Mouse (Mus musculus): Measurements from ENCODE around the gene Fibcd1. TPM values are rescaled to one million over a fixed set of nuclear protein-coding genes. Genes with fewer than 3 reads are reported as not detected.
A peak's percentile ranks its signal among the peaks of the same experiment; 100 is the strongest.

The Fibcd1 gene
- polyA plus RNA-seq, 2 experiments, result 0.28 to 0.34 TPM

GRCm38 (mm10) chr2:31769631-31770111 lies 76.1 kb downstream of the Fibcd1 start:
- H3K27me3 ChIP-seq (ENCODE audit: control insufficient read depth, insufficient read depth, low read length), result no peaks in the 10 kb centered on the region
- H3K4me3 ChIP-seq (replicated peaks; ENCODE audit: low read length), result no peak overlapping the region
- H3K36me3 ChIP-seq (ENCODE audit: control insufficient read depth, insufficient read depth, low read length), result no peaks in the 10 kb centered on the region; the same call in 1 of the 2 replicates
- H3K9me3 ChIP-seq (ENCODE audit: control insufficient read depth, low read length), result no peaks in the 10 kb centered on the region
- no peak for TF ChIP-seq POLR2A (IDR thresholded peaks at IDR 0.05; ENCODE audit: borderline replicate concordance, extremely low read depth, insufficient read depth, insufficient read length)
- H3K9ac ChIP-seq (ENCODE audit: low read depth, low read length, severe bottlenecking), result no peak overlapping the region
- DNase-seq (ENCODE audit: low spot score) (peak; percentile 44), ATAC-seq (ENCODE audit: low FRiP score, low read depth) (peak; percentile 67)
- 10% methylated on average over 6 of the region's 6 CpGs for WGBS
- H3K4me2 ChIP-seq (replicated peaks; ENCODE audit: low read depth, low read length, severe bottlenecking), result peak overlapping the region; percentile 21; the same call in 1 of the 2 replicates
- H3K4me1 ChIP-seq (ENCODE audit: control insufficient read depth, insufficient read depth, low read length), result peaks cover 43% of the 10 kb centered on the region
- H3K27ac ChIP-seq (replicated peaks; ENCODE audit: low read depth, low read length), result peak overlapping the region; percentile 77

GRCm38 (mm10) chr2:31769115-31769514 lies 76.7 kb downstream of the Fibcd1 start:
- H3K4me3 ChIP-seq (replicated peaks; ENCODE audit: low read length), result no peak overlapping the region
- no peak overlapping the region for H3K9ac ChIP-seq (ENCODE audit: low read depth, low read length, severe bottlenecking)
- WGBS, result 37% methylated on average over 4 of the region's 4 CpGs
- H3K4me1 ChIP-seq (ENCODE audit: control insufficient read depth, insufficient read depth, low read length), result peaks cover 43% of the 10 kb centered on the region
- H3K27me3 ChIP-seq (ENCODE audit: control insufficient read depth, insufficient read depth, low read length), result no peaks in the 10 kb centered on the region
- peak overlapping the region; percentile 77 for H3K27ac ChIP-seq (replicated peaks; ENCODE audit: low read depth, low read length)
- DNase-seq (ENCODE audit: low spot score) (no peak), ATAC-seq (ENCODE audit: low FRiP score, low read depth) (peak; percentile 14; the same call in 1 of the 2 replicates)
- H3K36me3 ChIP-seq (ENCODE audit: control insufficient read depth, insufficient read depth, low read length), result no peaks in the 10 kb centered on the region; the same call in 1 of the 2 replicates
- peak overlapping the region; percentile 3; the same call in 1 of the 2 replicates for H3K4me2 ChIP-seq (replicated peaks; ENCODE audit: low read depth, low read length, severe bottlenecking)
- H3K9me3 ChIP-seq (ENCODE audit: control insufficient read depth, low read length), result no peaks in the 10 kb centered on the region
- TF ChIP-seq POLR2A (IDR thresholded peaks at IDR 0.05; ENCODE audit: borderline replicate concordance, extremely low read depth, insufficient read depth, insufficient read length), result no peak

- no peak for DNase-seq (ENCODE audit: low spot score)
- H3K4me2 ChIP-seq (replicated peaks; ENCODE audit: low read depth, low read length, severe bottlenecking), result no peak overlapping the region
- H3K4me3 ChIP-seq (replicated peaks; ENCODE audit: low read length), result no peak overlapping the region
- H3K4me1 ChIP-seq (ENCODE audit: control insufficient read depth, insufficient read depth, low read length), result peaks cover 52% of the 10 kb centered on the region
- WGBS, result 75% methylated on average over 4 of the region's 4 CpGs
- no peak for TF ChIP-seq POLR2A (IDR thresholded peaks at IDR 0.05; ENCODE audit: borderline replicate concordance, extremely low read depth, insufficient read depth, insufficient read length)
- no peaks in the 10 kb centered on the region for H3K27me3 ChIP-seq (ENCODE audit: control insufficient read depth, insufficient read depth, low read length)
- ATAC-seq (ENCODE audit: low FRiP score, low read depth), result no peak
- no peaks in the 10 kb centered on the region for H3K9me3 ChIP-seq (ENCODE audit: control insufficient read depth, low read length)
- H3K9ac ChIP-seq (ENCODE audit: low read depth, low read length, severe bottlenecking), result no peak overlapping the region
- H3K36me3 ChIP-seq (ENCODE audit: control insufficient read depth, insufficient read depth, low read length), result no peaks in the 10 kb centered on the region; the same call in 1 of the 2 replicates
- H3K27ac ChIP-seq (replicated peaks; ENCODE audit: low read depth, low read length), result no peak overlapping the region
Measured at GRCm38 (mm10) chr2:31767815-31768214, 78.0 kb downstream of the Fibcd1 start.

- 92% methylated on average over 6 of the region's 6 CpGs for WGBS
- H3K4me1 ChIP-seq (ENCODE audit: control insufficient read depth, insufficient read depth, low read length), result peaks cover 59% of the 10 kb centered on the region
- DNase-seq (ENCODE audit: low spot score), result no peak
- no peak overlapping the region for H3K9ac ChIP-seq (ENCODE audit: low read depth, low read length, severe bottlenecking)
- H3K9me3 ChIP-seq (ENCODE audit: control insufficient read depth, low read length), result no peaks in the 10 kb centered on the region
- H3K4me2 ChIP-seq (replicated peaks; ENCODE audit: low read depth, low read length, severe bottlenecking), result no peak overlapping the region
- H3K36me3 ChIP-seq (ENCODE audit: control insufficient read depth, insufficient read depth, low read length), result no peaks in the 10 kb centered on the region; the same call in 1 of the 2 replicates
- H3K4me3 ChIP-seq (replicated peaks; ENCODE audit: low read length), result no peak overlapping the region
- no peak overlapping the region for H3K27ac ChIP-seq (replicated peaks; ENCODE audit: low read depth, low read length)
- no peak for ATAC-seq (ENCODE audit: low FRiP score, low read depth)
- TF ChIP-seq POLR2A (IDR thresholded peaks at IDR 0.05; ENCODE audit: borderline replicate concordance, extremely low read depth, insufficient read depth, insufficient read length), result no peak
- no peaks in the 10 kb centered on the region for H3K27me3 ChIP-seq (ENCODE audit: control insufficient read depth, insufficient read depth, low read length)
Measured at GRCm38 (mm10) chr2:31767104-31767503, 78.7 kb downstream of the Fibcd1 start.

Other genes with a start within 250 kb of the Fibcd1 start
- 0.03 TPM in 1 of 2 replicates, not detected in the other for gene Prdm12, start 206.0 kb downstream of the Fibcd1 start, polyA plus RNA-seq (2012; rRNA removed)
- gene Prdm12, start 206.0 kb downstream of the Fibcd1 start, polyA plus RNA-seq (2014; fragmentation: Nextera tagmentation; extraction: Ambion mirVana), result not detected in 2 replicates
- gene Exosc2, start 175.3 kb downstream of the Fibcd1 start, polyA plus RNA-seq (2012; rRNA removed), result 43.4 and 49.7 TPM in 2 replicates
- gene Exosc2, start 175.3 kb downstream of the Fibcd1 start, polyA plus RNA-seq (2014; fragmentation: Nextera tagmentation; extraction: Ambion mirVana), result 46.6 and 47.6 TPM in 2 replicates
- gene Abl1, start 157.6 kb downstream of the Fibcd1 start, polyA plus RNA-seq (2012; rRNA removed), result 104 and 128 TPM in 2 replicates
- 49.0 and 54.9 TPM in 2 replicates for gene Abl1, start 157.6 kb downstream of the Fibcd1 start, polyA plus RNA-seq (2014; fragmentation: Nextera tagmentation; extraction: Ambion mirVana)
- 0.12 and 0.16 TPM in 2 replicates for gene Qrfp, start 35.4 kb downstream of the Fibcd1 start, polyA plus RNA-seq (2012; rRNA removed)
- gene Qrfp, start 35.4 kb downstream of the Fibcd1 start, polyA plus RNA-seq (2014; fragmentation: Nextera tagmentation; extraction: Ambion mirVana), result 0.30 TPM in 2 replicates
- 1.1 and 1.6 TPM in 2 replicates for gene Lamc3, start 41.3 kb upstream of the Fibcd1 start, polyA plus RNA-seq (2012; rRNA removed)
- gene Lamc3, start 41.3 kb upstream of the Fibcd1 start, polyA plus RNA-seq (2014; fragmentation: Nextera tagmentation; extraction: Ambion mirVana), result 0.68 and 0.84 TPM in 2 replicates
- 28.2 and 35.4 TPM in 2 replicates for gene Aif1l, start 104.1 kb upstream of the Fibcd1 start, polyA plus RNA-seq (2012; rRNA removed)
- 32.3 and 44.7 TPM in 2 replicates for gene Aif1l, start 104.1 kb upstream of the Fibcd1 start, polyA plus RNA-seq (2014; fragmentation: Nextera tagmentation; extraction: Ambion mirVana)
- 41.3 and 48.2 TPM in 2 replicates for gene Nup214, start 128.4 kb upstream of the Fibcd1 start, polyA plus RNA-seq (2012; rRNA removed)
- 65.2 and 70.7 TPM in 2 replicates for gene Nup214, start 128.4 kb upstream of the Fibcd1 start, polyA plus RNA-seq (2014; fragmentation: Nextera tagmentation; extraction: Ambion mirVana)
- 6.4 and 6.6 TPM in 2 replicates for gene Fam78a, start 238.9 kb upstream of the Fibcd1 start, polyA plus RNA-seq (2012; rRNA removed)
- 5.1 and 5.9 TPM in 2 replicates for gene Fam78a, start 238.9 kb upstream of the Fibcd1 start, polyA plus RNA-seq (2014; fragmentation: Nextera tagmentation; extraction: Ambion mirVana)
- 11.7 and 15.1 TPM in 2 replicates for gene Plpp7, start 249.5 kb upstream of the Fibcd1 start, polyA plus RNA-seq (2012; rRNA removed)
- 8.9 and 10.0 TPM in 2 replicates for gene Plpp7, start 249.5 kb upstream of the Fibcd1 start, polyA plus RNA-seq (2014; fragmentation: Nextera tagmentation; extraction: Ambion mirVana)